Mouse (Mus musculus): ENCODE results near the gene Maats1.
A peak's percentile ranks its signal among the peaks of the same experiment; 100 is the strongest.
"Not testable (repeated sequence)": the region's sequence is repeated elsewhere in the genome, so short reads cannot be mapped to it uniquely, and the experiment has no call there.

Gene Maats1

DNA sequence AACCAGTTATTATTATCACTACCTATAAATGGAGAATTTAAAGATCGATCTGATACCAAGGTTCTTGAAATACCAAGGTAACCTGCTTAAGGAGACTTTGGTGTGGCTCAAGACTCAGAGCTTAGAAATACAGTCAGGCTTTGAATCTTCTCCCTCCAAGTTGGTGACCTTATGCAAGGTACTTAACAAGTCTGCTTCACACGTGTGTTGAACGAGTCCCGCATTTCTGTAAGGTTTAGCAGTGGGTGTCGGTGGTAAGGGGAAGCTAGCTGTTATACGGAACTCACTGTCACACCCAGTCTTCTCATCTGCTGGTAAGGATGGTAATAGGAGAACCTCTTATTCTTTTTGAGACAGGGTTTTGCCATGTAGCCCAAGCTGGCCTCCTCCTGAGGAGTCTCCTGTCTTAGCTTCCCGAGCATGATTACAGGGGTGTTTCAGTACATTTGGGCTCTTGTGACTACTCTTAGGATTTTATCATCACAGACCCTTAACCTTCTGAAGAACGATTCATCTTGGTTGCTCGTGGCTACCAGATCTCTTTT is 6.3 kb upstream of the Maats1 start:
- no peak for DNase-seq (ENCODE audit: low read depth, low spot score)

GRCm38 (mm10) chr16:38347588-38347987 is 5.6 kb upstream of the Maats1 start:
- DNase-seq (ENCODE audit: low read depth, low spot score): no peak

DNA sequence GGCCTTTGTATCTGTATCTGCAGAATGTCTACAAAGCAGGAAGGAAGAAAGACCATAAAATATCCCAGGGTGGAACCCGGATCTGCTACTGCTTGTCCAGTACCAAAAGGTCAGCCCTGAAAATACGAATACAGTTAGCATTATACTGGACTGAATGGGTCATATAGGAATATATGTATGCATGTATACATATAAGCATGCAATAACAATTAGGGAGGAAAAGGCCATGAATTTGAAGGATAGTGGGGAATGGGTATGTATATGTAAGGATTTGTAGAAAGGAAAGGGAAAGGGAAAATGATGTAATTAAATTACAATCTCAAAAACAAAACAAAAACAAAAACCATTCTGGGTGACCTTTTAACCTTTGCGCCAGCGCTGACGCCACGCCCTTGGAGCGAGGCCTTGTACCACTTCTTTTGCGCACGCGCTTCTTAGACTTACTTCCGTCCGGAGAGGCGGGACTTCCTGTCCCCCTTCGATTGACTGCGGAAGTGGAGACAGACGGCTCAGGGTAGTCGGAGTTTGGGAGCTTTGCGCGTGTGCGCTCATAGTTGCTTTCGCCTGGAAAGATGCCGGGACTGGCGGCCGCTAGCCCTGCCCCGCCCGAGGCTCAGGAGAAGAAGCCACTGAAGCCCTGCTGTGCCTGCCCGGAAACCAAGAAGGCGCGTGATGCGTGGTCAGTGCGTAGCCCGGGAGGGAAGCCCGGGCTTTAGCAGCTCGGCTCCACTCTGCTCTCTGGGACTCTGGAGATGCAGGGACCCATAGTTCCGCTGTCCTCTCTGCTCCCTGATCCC is 4.8 kb upstream of the Maats1 start, which contains the start of the genes Cox17 and Gm21987:
Gene Cox17, plus strand, starts transcription at position 463 of the 797 bp plus-strand sequence.
Gene Gm21987, plus strand, starts transcription at position 512 of the 797 bp plus-strand sequence.
- peak; percentile 97 for DNase-seq (ENCODE audit: low read depth, low spot score)

- DNase-seq (ENCODE audit: low read depth, low spot score): peak; percentile 72
Observed at GRCm38 (mm10) chr16:38344941-38345725, 3.2 kb upstream of the Maats1 start.

DNA sequence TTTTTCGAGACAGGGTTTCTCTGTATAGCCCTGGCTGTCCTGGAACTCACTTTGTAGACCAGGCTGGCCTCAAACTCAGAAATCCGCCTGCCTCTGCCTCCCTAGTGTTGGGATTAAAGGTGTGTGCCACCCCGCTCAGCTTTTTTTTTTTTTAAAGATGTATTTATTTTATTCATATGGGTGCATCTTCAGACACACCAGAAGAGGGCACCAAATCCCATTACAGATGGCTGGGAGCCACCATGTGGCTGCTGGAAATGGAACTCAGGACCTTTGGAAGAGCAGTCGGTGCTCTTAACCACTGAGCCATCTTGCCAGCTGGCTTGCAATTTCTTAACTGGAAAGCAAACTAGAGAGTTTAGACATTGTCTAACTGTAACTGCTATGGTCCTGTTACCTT is 3.9 kb downstream of the Maats1 start:
- DNase-seq (ENCODE audit: low read depth, low spot score): not testable (repeated sequence)

DNA sequence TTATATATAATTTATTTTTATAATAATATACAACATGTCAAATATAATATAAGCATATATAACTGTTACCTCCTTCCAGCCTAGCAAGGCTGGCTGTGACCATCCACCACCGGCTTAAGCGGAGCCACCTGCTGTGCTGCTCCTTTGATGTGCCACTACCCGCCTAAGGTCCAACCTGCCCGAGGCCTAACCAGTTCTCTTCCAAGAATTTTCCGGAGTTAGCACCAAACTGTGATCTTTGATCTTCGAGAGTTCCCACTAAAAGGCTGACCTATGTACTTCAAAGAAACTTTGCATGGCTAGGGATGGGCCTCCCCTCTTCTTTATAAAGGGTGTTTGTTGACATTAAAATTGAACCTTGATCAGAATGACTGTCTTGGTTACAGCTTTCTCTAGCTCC is 7.5 kb downstream of the Maats1 start:
- DNase-seq (ENCODE audit: low read depth, low spot score): peak; percentile 88

DNA sequence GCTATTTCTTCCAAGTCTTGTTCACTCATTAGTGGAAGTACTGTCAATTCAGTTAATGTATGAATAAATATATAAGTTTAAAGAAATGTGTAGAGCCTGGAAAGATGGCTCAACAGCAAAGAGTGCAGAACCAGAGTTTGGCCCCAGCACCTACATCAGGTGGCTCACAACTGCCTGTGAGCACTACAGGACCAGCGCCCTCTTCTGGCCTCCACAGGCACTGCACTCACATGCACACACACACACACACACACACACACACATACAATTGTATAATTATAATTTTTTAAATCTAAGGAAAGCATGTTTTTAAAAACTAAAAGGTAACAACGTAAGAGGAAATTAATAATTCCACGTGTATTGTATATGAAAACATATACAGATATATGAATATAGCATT is 12.6 kb downstream of the Maats1 start:
- DNase-seq (ENCODE audit: low read depth, low spot score): no peak

DNA sequence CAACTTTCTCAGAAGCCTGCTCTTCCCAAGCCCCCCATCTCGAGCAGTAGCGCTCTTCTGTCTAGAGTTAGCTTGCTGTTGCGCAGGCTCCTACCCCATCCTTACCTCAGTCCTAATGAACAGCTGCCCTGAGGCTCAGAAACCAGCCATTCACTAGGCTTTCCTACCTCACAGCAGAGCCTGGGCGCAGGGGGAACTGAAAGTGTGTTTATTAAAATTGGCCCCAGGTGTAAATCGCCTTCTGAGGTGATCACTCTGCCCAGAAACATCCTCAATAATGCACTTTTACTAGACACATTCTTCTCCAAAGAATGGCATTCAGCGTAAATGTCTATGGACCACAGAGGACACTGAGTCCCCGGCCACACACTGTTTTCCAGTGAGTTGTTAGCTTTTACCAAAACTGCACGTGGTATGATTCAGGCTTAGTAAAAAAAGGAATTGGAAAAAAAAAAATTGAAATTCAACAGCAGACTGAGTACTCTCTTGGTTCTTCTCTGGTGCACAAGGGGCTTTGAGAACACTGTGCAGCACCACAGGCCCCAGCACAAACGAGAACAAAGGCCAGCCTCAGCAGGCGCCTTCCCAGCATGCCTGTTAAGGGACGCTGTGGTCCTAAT is 15.1 kb downstream of the Maats1 start:
- no peak for DNase-seq (ENCODE audit: low read depth, low spot score)

GRCm38 (mm10) chr16:38324311-38324710 is 17.6 kb downstream of the Maats1 start:
- peak; percentile 53 for DNase-seq (ENCODE audit: low read depth, low spot score)

- DNase-seq (ENCODE audit: low read depth, low spot score): peak; percentile 88
Observed at GRCm38 (mm10) chr16:38321452-38321935, 20.4 kb downstream of the Maats1 start.

- no peak for DNase-seq (ENCODE audit: low read depth, low spot score)
Observed at GRCm38 (mm10) chr16:38319087-38319486, 22.9 kb downstream of the Maats1 start.

- DNase-seq (ENCODE audit: low read depth, low spot score): no peak
Observed at GRCm38 (mm10) chr16:38318492-38318891, 23.5 kb downstream of the Maats1 start.

- no peak for DNase-seq (ENCODE audit: low read depth, low spot score)
Observed at GRCm38 (mm10) chr16:38308195-38308594, 33.7 kb downstream of the Maats1 start.

DNA sequence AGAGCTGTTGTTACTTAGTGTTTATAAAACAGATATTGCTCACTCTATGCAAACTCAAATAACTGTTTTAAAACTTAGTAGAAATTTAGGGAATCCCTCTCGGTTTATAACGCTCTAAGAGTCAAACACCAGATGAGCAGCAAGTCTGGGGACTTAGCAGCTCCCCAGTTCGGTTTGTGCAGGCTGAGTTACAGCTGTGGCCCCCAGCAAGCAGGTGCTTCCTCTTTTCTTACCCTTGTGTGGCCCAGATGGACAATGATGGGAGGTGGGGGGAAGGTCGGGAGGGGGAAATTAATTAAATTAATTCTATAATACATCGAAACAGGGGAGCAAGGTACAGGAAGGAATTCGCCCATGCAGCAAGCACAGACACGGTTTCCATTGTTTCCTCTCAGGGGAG is 34.3 kb downstream of the Maats1 start:
- DNase-seq (ENCODE audit: low read depth, low spot score): no peak

GRCm38 (mm10) chr16:38307221-38307605 is 34.7 kb downstream of the Maats1 start:
- no peak for DNase-seq (ENCODE audit: low read depth, low spot score)

GRCm38 (mm10) chr16:38306571-38307220 is 35.2 kb downstream of the Maats1 start:
- peak; percentile 79 for DNase-seq (ENCODE audit: low read depth, low spot score)

DNA sequence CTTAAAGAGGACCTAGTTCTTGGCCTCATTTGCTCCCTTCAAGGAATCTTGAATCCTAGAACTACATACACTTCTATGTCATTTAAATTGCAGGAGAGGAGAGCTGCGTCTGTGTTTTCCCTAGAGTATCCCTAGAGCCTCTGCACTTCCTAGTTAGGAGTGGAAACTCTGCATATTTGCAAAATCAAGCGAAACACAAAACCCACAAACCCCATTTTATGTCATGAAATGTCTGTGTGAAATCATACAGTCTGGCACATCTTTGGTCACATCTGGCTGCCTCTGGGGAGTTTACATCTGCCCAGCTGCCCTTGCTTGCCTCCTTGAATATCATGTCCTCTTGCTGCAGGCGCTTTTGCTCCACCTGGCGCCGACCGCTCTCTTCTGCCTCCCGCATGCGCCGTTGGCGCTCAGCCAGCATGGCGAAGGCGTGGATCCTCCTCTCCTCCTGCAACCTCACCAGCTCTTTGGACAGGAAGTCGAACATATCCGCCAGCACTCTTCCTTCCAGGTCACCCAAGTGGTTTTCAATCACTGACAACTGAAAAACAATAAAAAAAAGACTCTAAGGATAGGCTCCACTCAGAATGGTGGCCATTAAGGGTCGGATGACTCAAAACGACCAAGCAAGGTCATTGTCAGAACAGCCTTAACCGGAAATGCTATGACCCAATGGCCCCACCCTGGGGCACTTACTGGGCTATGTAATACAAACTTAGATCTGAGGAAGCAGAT is 37.3 kb downstream of the Maats1 start:
- peak; percentile 92 for DNase-seq (ENCODE audit: low read depth, low spot score)

DNA sequence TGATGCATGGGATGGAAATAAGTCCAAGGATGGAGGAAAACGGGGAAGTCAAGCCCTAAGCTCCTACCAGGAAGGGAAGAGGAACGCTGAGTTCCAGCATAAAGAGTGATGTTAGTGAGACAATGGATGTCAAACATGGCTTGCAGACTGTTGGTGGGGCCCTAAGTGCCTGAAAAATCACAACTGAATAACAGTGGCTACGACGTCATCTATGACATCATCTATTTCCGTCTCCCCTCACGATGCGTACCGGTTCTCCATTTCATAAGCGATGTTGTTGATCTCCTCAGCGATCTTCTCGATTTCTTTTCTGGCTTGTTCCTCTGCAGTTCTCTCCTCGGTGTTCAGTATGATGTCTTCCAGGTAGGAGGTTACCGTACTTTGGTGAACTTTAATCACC is 39.6 kb downstream of the Maats1 start:
- no peak for DNase-seq (ENCODE audit: low read depth, low spot score)

DNA sequence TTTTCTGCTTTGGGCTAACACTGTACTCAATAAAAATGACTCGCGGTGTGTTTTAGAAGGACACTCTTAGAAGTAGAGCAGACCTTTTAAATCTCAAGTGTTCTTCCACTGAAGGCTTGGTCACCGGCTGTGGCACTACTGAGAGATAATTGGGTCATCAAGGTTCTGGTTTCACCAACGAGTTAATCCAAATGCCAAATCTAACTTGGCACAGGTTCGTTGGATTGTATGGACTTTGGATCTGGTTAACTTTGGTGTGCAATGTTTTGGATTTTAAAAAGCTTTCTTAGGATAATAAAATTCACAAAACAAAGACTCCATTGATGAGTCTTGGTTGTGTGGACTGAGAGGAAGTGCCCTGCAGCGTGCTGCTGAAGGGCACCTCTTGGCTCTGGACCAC is 43.5 kb downstream of the Maats1 start:
- DNase-seq (ENCODE audit: low read depth, low spot score): no peak

GRCm38 (mm10) chr16:38295349-38295930 is 46.5 kb downstream of the Maats1 start:
- DNase-seq (ENCODE audit: low read depth, low spot score): no peak
